Mouse (Mus musculus): ENCODE data around the gene Aqp6. TPM values are rescaled to one million over a fixed set of nuclear protein-coding genes. Genes with fewer than 3 reads are reported as not detected.

Gene Aqp6
- total and polyA plus RNA-seq, 3 experiments: 0.08 to 0.27 (median 0.18) TPM

GRCm38 (mm10) chr15:99569123-99569522 is 32.1 kb upstream of the Aqp6 start:
- no peak for TF ChIP-seq CTCF (IDR thresholded peaks at IDR 0.05)
- no peak for TF ChIP-seq POLR2A (IDR thresholded peaks at IDR 0.05; ENCODE audit: insufficient read depth, low read depth, low read length)
- TF ChIP-seq EP300 (IDR thresholded peaks at IDR 0.05; ENCODE audit: insufficient read depth, low read depth, low read length): no peak
- WGBS: 44% methylated on average over 10 of the region's 10 CpGs
- H3K27me3 ChIP-seq (ENCODE audit: control insufficient read depth, insufficient read depth, low read length): no peaks in the 10 kb centered on the region

GRCm38 (mm10) chr15:99578802-99579485 is 22.3 kb upstream of the Aqp6 start, which contains the start of gene Aqp2:
Gene Aqp2, plus strand, starts transcription at chr15:99579055.
- no peak within 1 kb of the TSS for H3K27ac ChIP-seq
- intact Hi-C loops (cut with DNase I): no loop called here
- peaks cover 1% of the 10 kb centered on the region; the same call in 1 of the 2 replicates for H3K4me1 ChIP-seq (ENCODE audit: control insufficient read depth, insufficient read depth, low read length)
- H3K4me3 ChIP-seq: no peak within 1 kb of the TSS
- 70% methylated on average over 26 of the region's 26 CpGs for WGBS
- DNase-seq: no peak
- H3K9ac ChIP-seq (ENCODE audit: low read depth, low read length): no peak within 1 kb of the TSS
- H3K36me3 ChIP-seq (ENCODE audit: control insufficient read depth, insufficient read depth, low read length): no peaks in the 10 kb centered on the region
- H3K79me2 ChIP-seq (replicated peaks; ENCODE audit: control insufficient read depth, insufficient read depth, low read length): no peaks in the 10 kb centered on the region
- TF ChIP-seq CTCF (IDR thresholded peaks at IDR 0.05) (no peak), POLR2A (IDR thresholded peaks at IDR 0.05; ENCODE audit: insufficient read depth, low read depth, low read length) (no peak), EP300 (IDR thresholded peaks at IDR 0.05; ENCODE audit: insufficient read depth, low read depth, low read length) (no peak)
- peaks cover 5% of the 10 kb centered on the region; the same call in 1 of the 2 replicates for H3K27me3 ChIP-seq (ENCODE audit: control insufficient read depth, insufficient read depth, low read length)

More at GRCm38 (mm10) chr15:99569123-99569522, 32.1 kb upstream of the Aqp6 start:
- Histone ChIP-seq H3K4me1 (ENCODE audit: control insufficient read depth, insufficient read depth, low read length) (no peaks in the 10 kb centered on the region), H3K4me3 (no peak overlapping the region), H3K27ac (no peak overlapping the region), H3K79me2 (replicated peaks; ENCODE audit: control insufficient read depth, insufficient read depth, low read length) (no peaks in the 10 kb centered on the region), H3K9ac (ENCODE audit: low read depth, low read length) (no peak overlapping the region), H3K36me3 (ENCODE audit: control insufficient read depth, insufficient read depth, low read length) (no peaks in the 10 kb centered on the region)
- DNase-seq: no peak
- intact Hi-C loops (cut with DNase I): no loop called here

GRCm38 (mm10) chr15:99583463-99584344 is 17.5 kb upstream of the Aqp6 start:
- Histone ChIP-seq H3K27me3 (ENCODE audit: control insufficient read depth, insufficient read depth, low read length) (peaks cover 6% of the 10 kb centered on the region; the same call in 1 of the 2 replicates), H3K9ac (ENCODE audit: low read depth, low read length) (peak overlapping the region; percentile 33; the same call in 1 of the 2 replicates), H3K4me1 (ENCODE audit: control insufficient read depth, insufficient read depth, low read length) (peaks cover 1% of the 10 kb centered on the region; the same call in 1 of the 2 replicates), H3K27ac (no peak overlapping the region), H3K79me2 (replicated peaks; ENCODE audit: control insufficient read depth, insufficient read depth, low read length) (no peaks in the 10 kb centered on the region), H3K36me3 (ENCODE audit: control insufficient read depth, insufficient read depth, low read length) (no peaks in the 10 kb centered on the region), H3K4me3 (peak overlapping the region; percentile 27)
- intact Hi-C loops (cut with DNase I): no loop called here
- TF ChIP-seq CTCF (IDR thresholded peaks at IDR 0.05): peak; percentile 9; the same call in 1 of the 2 replicates
- TF ChIP-seq EP300 (IDR thresholded peaks at IDR 0.05; ENCODE audit: insufficient read depth, low read depth, low read length): no peak
- no peak for TF ChIP-seq POLR2A (IDR thresholded peaks at IDR 0.05; ENCODE audit: insufficient read depth, low read depth, low read length)
- 6% methylated on average over 53 of the region's 54 CpGs for WGBS
- DNase-seq: peak; percentile 43 to 54

- Histone ChIP-seq H3K36me3 (ENCODE audit: control insufficient read depth, insufficient read depth, low read length) (no peaks in the 10 kb centered on the region), H3K4me1 (ENCODE audit: control insufficient read depth, insufficient read depth, low read length) (peaks cover 1% of the 10 kb centered on the region; the same call in 1 of the 2 replicates), H3K27ac (no peak overlapping the region), H3K4me3 (no peak overlapping the region), H3K9ac (ENCODE audit: low read depth, low read length) (no peak overlapping the region), H3K79me2 (replicated peaks; ENCODE audit: control insufficient read depth, insufficient read depth, low read length) (no peaks in the 10 kb centered on the region), H3K27me3 (ENCODE audit: control insufficient read depth, insufficient read depth, low read length) (peaks cover 6% of the 10 kb centered on the region; the same call in 1 of the 2 replicates)
- DNase-seq: peak; percentile 20 to 28
- 8% methylated on average over 24 of the region's 24 CpGs for WGBS
- no peak for TF ChIP-seq CTCF (IDR thresholded peaks at IDR 0.05)
- TF ChIP-seq POLR2A (IDR thresholded peaks at IDR 0.05; ENCODE audit: insufficient read depth, low read depth, low read length): no peak
- no peak for TF ChIP-seq EP300 (IDR thresholded peaks at IDR 0.05; ENCODE audit: insufficient read depth, low read depth, low read length)
- intact Hi-C loops (cut with DNase I): no loop called here
These were observed 16.6 kb upstream of the Aqp6 start for GRCm38 (mm10) chr15:99584407-99585202.

- 78% methylated on average over 6 of the region's 6 CpGs for WGBS
These were observed 15.5 kb upstream of the Aqp6 start for GRCm38 (mm10) chr15:99585741-99586140.

More at GRCm38 (mm10) chr15:99585741-99586140, 15.5 kb upstream of the Aqp6 start:
- Histone ChIP-seq H3K4me3 (no peak overlapping the region), H3K27me3 (ENCODE audit: control insufficient read depth, insufficient read depth, low read length) (peaks cover 10% of the 10 kb centered on the region; the same call in 1 of the 2 replicates), H3K27ac (no peak overlapping the region), H3K4me1 (ENCODE audit: control insufficient read depth, insufficient read depth, low read length) (peaks cover 1% of the 10 kb centered on the region; the same call in 1 of the 2 replicates), H3K79me2 (replicated peaks; ENCODE audit: control insufficient read depth, insufficient read depth, low read length) (no peaks in the 10 kb centered on the region), H3K9ac (ENCODE audit: low read depth, low read length) (no peak overlapping the region), H3K36me3 (ENCODE audit: control insufficient read depth, insufficient read depth, low read length) (no peaks in the 10 kb centered on the region)
- TF ChIP-seq EP300 (IDR thresholded peaks at IDR 0.05; ENCODE audit: insufficient read depth, low read depth, low read length) (no peak), CTCF (IDR thresholded peaks at IDR 0.05) (no peak), POLR2A (IDR thresholded peaks at IDR 0.05; ENCODE audit: insufficient read depth, low read depth, low read length) (no peak)
- DNase-seq: no peak
- intact Hi-C loops (cut with DNase I): no loop called here

All from heart, adult 2 months (tissue).